Mouse (Mus musculus) erythroblast, embryonic 14.5 days (primary cell): ENCODE results near the gene Fsd1. TPM values are rescaled to one million over a fixed set of nuclear protein-coding genes. Genes with fewer than 3 reads are reported as not detected.
"Not testable (repeated sequence)": the region's sequence is repeated elsewhere in the genome, so short reads cannot be mapped to it uniquely, and the experiment has no call there.

Experiments
- H3K27me3 ChIP-seq: 2 replicates; pipeline ENCODE4 v1.6.1; 2012; ENCODE audit warnings: inconsistent platforms; ENCODE audit not compliant: control insufficient read depth
- H3K36me3 ChIP-seq: 2 replicates; pipeline ENCODE4 v1.6.1; 2012; ENCODE audit warnings: mild to moderate bottlenecking, inconsistent platforms; ENCODE audit not compliant: control insufficient read depth
- H3K4me1 ChIP-seq: 2 replicates; pipeline ENCODE4 v1.6.1; 2012; ENCODE audit warnings: inconsistent platforms; ENCODE audit not compliant: control insufficient read depth
- H3K4me3 ChIP-seq: replicated peaks from 2 replicates; pipeline ENCODE3; 2012; ENCODE audit warnings: moderate library complexity, mild to moderate bottlenecking, inconsistent platforms
- H3K9me3 ChIP-seq: 2 replicates; pipeline ENCODE4 v1.6.1; 2012; ENCODE audit warnings: low read length, inconsistent platforms, mixed read lengths; ENCODE audit not compliant: control insufficient read depth
- GATA1 ChIP-seq: IDR thresholded peaks from 2 replicates; pipeline ENCODE4 v1.6.1; 2012; ENCODE audit warnings: low read length, inconsistent platforms, mixed read lengths
- TAL1 ChIP-seq: IDR thresholded peaks from 3 replicates; pipeline ENCODE4 v1.6.1; 2012; ENCODE audit warnings: low read length, inconsistent platforms, mixed read lengths
- polyA plus RNA-seq: library from polyadenylated mRNA; stranded (reverse); fragments of >175 nt; gene quantifications from 2 replicates; pipeline ENCODE4 v1.2.3, GENCODE M21; 2012

Fsd1 gene
- not detected in 2 replicates for polyA plus RNA-seq

DNA sequence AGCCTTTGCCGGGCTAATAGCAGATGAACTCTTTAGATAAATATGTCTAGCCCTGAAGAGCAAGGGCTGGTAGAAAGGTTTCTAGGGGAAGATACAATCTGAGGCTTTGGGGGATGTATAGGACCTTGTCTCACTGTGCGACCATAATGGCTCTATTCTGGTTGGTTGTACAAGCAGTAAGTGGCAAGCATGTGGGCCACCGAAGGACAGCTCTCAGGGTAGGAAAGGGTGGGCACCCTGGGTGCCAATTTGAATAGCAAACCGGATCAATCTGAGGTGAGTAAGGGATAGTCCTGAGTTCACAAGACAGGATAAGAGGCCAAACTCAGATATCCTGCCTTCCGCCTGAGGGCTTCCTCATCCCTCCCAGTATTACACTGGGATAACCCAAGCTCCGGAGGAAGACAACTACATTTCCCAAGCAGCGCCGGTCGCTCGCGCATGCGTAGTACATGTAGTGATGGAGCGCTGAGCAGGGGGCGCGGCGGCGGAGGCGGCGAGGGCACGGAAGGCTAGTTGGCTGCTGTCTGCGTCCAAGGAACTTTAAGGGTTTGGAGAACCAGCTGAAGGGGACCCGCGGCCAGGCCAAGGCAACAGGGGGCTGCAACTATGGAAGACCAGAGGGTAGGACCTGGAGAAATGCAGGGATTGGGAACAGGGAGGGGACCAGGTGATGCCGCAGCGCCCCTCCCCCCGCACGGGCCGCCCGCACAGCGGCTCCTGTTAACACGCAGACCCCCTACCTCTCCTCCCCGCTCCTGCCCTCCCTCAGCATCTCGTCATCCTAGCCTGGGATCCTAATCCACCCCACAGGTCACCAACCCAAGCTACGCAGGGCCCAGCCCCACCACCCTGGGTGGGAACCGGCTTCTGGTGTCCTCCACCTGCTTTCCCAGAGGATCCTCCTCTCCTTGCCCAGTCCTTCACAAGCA, at the start of gene Fsd1:
Gene Fsd1 (plus strand): TSS at position 480 of the 932 bp plus-strand sequence.
- Histone ChIP-seq H3K36me3 (no peaks in the 10 kb centered on the region), H3K4me1 (no peaks in the 10 kb centered on the region), H3K9me3 (no peaks in the 10 kb centered on the region), H3K27me3 (peaks cover 35% of the 10 kb centered on the region), H3K4me3 (no peak within 1 kb of the TSS)
- TF ChIP-seq TAL1: no peak
- TF ChIP-seq GATA1: no peak

DNA sequence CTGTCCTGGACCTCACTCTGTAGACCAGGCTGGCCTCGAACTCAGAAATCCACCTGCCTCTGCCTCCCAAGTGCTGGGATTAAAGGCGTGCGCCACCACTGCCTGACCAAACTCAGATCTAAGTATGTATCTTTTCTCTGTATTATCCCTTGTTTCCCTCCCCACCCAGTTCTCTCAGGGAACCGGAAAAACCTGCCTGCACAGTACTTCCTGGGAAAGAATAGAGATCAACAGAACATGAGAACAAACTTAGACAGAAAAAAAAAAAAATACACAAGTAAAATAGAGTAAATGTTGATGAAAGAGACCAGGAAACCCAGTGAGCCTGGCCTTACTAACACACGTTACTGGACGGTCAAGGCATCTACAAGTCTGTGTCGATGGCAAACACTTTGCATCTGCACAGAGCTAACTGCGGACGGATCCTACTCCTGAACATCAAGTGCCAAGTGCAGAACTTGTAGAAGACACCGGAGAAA, 41.9 kb upstream of the Fsd1 start:
- H3K9me3 ChIP-seq, H3K36me3 ChIP-seq, H3K27me3 ChIP-seq: not testable (repeated sequence)
- H3K4me1 ChIP-seq: peaks cover 24% of the 10 kb centered on the region
- H3K4me3 ChIP-seq: peak overlapping the region; percentile 67

DNA sequence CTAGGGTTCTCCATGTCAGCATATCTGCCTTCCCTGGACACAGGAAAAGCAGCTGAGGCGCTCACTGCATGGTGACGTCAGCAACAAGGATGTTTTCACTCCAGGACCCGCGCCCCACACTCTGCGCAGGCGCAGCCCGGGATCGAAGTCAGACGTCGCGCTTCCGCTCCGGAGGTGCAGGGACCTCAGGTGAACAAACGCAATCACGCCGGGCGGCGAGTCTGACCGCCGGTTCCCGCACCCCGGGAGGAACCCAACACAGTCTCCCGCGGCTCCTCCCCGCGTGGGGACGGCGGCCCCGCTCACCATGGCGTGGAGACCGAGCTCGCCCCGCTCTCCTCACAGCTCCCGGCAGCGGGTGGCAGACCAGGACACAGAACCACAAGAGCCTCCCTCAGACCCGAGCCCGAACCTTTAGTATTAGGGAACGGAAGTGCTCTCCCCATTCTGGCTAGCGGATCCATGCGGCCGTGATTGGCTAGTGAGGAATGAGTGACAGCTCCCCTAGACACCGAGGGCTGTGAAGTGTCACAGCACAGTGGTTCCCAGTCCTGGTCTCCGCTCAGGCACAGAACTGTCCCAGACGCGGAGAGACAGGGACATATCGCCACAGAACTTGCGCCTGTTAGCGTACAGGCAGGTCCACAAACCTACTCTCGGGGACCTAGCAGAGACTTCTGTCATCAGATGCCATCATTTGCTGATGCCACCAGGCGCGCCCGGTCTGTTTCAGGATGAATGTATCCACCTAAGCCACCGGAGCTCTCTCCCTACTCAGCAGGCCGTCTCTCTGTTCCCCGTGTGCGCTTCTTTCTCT, 41.2 kb upstream of the Fsd1 start:
- not testable (repeated sequence) for H3K9me3 ChIP-seq, H3K27me3 ChIP-seq

DNA sequence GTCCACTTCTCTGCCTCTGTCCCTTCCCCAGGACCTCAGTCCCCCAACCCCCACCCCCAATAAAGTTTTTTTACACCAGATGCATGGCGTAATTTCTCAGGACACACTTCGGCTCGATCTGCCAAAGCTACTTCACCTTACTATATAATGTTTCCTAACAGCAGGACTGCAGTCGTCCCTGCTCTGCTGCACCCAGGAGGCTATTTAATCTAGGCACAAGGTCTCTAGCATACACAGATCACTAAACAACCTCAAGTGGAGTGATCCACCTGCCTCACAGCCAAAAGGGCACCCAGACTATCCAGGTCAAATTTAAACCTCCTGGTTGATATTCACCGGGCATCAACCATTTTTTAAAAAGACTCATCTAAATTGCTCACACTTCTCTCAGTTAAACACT, 40.6 kb upstream of the Fsd1 start:
- no peak for TF ChIP-seq GATA1
- no peak for TF ChIP-seq TAL1
- H3K36me3 ChIP-seq: no peaks in the 10 kb centered on the region; the same call in none of the 2 replicates
- H3K9me3 ChIP-seq: no peaks in the 10 kb centered on the region
- H3K4me1 ChIP-seq: peaks cover 24% of the 10 kb centered on the region
- peaks cover 6% of the 10 kb centered on the region for H3K27me3 ChIP-seq
- H3K4me3 ChIP-seq: peak overlapping the region; percentile 67

More for the DNA sequence above, 41.2 kb upstream of the Fsd1 start:
- not testable (repeated sequence) for H3K36me3 ChIP-seq
- peak overlapping the region; percentile 67 for H3K4me3 ChIP-seq
- H3K4me1 ChIP-seq: peaks cover 24% of the 10 kb centered on the region

DNA sequence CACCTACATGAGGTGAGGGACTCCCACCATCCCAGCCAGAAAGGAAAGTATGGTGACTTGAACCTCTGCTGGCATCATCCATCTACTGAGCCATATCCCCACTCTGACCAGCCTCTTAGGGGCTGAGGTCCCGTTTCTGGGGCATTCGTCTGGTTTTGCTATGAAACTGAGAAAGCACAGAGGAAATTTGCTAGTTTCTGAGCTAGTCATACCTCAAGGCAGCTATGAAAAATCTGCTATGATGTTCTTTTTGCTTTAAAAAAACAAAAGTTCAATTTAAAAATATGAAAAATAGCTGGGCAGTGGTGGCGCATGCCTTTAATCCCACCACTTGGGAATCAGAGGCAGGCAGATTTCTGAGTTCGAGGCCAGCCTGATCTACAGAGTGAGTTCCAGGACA, 37.7 kb upstream of the Fsd1 start:
- Histone ChIP-seq H3K4me1 (peaks cover 22% of the 10 kb centered on the region), H3K36me3 (no peaks in the 10 kb centered on the region), H3K4me3 (no peak overlapping the region), H3K9me3 (no peaks in the 10 kb centered on the region), H3K27me3 (peaks cover 14% of the 10 kb centered on the region)
- TF ChIP-seq TAL1 (no peak), GATA1 (no peak)

DNA sequence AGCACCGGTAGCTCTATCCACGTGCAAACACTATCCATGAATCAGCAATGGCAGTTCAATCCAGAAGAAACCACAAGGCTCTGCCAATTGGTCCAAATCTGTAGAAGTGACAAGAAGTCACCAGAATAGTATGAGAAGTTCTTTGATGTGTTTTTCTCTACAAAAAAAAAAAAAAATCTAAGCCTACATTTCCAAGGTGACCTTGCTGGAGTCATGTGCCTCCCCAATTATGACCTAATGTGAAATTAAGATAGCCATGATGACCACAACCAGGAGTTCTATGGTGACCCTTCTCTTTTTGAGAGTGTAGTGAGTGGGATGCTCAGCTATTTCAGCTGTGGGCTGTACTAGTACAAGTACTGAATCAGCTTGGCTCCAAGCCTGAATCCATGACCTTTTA, 36.9 kb upstream of the Fsd1 start, which contains the start of gene Zfp119b:
Gene Zfp119b (minus strand): TSS at position 101 of the 400 bp plus-strand sequence.
- H3K4me3 ChIP-seq: no peak within 1 kb of the TSS
- peaks cover 18% of the 10 kb centered on the region for H3K27me3 ChIP-seq
- H3K36me3 ChIP-seq: no peaks in the 10 kb centered on the region
- no peaks in the 10 kb centered on the region for H3K9me3 ChIP-seq
- peaks cover 18% of the 10 kb centered on the region for H3K4me1 ChIP-seq
- TF ChIP-seq GATA1 (no peak), TAL1 (no peak)

DNA sequence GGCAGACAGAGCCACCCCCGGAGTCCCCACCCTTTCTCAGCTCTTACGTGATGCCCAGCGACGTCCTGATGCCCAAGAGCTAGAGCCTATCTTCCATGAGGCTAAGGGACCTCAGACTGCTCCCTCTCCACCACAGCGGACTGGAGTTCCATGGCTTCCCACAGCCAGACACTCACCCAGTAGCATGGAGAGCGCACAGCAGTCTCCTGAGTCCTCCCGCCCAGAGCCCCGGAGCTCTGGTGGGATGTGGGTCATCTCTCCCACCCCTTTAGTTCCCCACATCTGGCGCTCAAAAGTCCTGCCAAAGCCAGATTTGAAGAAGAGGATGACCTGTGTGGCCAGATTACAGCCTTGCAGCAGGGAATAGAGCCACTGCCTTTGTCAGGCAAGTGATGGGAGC, 35.7 kb upstream of the Fsd1 start:
- H3K4me1 ChIP-seq: peaks cover 10% of the 10 kb centered on the region
- TF ChIP-seq TAL1 (no peak), GATA1 (no peak)
- no peaks in the 10 kb centered on the region for H3K36me3 ChIP-seq
- H3K9me3 ChIP-seq: no peaks in the 10 kb centered on the region
- H3K4me3 ChIP-seq: no peak overlapping the region
- H3K27me3 ChIP-seq: peaks cover 26% of the 10 kb centered on the region

DNA sequence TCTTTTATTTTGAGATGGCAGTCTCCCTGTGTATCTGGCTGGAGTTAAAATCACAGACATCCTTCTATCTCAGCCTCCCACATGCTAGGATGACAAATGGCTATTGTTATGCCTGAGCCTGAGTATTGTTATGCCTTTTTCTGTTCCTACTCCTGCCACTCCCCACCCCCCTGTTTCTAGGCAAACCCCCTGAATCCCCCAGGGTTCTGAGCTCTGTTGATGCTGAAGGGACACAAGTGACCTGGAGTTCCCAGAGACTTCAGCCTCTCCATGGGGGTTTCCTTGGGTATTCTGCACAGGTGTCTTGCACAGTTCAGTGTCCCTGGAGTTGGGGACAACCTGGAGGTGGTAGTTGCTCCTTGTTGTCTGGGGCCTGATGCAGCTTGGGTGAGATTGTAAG, 34.3 kb upstream of the Fsd1 start:
- Histone ChIP-seq H3K27me3 (peaks cover 29% of the 10 kb centered on the region), H3K4me3 (no peak overlapping the region), H3K4me1 (peaks cover 13% of the 10 kb centered on the region), H3K36me3 (no peaks in the 10 kb centered on the region), H3K9me3 (no peaks in the 10 kb centered on the region)
- TF ChIP-seq TAL1: no peak
- TF ChIP-seq GATA1: no peak

DNA sequence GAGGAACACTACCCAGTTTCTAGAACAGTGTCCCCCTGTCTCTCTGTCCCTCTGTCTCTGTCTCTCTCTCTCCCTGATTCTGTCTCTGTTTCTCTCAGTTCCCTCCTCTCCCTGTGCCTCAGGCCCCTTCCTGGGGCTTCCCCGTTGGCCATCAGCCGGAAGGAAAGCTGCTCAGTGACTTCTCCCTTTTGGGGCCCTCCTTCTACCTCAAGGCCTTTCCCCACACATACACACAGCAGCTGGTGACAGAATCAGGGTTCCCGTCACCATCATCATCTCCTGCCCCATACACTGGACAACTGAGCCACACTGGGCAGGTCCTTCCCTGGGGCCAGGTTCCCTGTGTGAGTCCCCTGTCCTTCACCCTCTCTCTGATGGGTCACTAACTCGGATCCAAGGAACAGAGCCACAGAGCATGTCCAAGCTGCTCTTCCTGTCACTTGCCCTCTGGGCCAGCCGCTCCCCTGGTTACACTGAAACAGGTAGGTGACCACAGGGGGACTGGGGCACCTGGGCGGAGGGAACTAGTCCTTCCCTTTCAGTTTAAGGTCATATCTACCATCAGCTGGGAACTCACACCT, 33.8 kb upstream of the Fsd1 start, which contains the start of gene Ebi3:
Gene Ebi3 (plus strand): TSS at position 194 of the 581 bp plus-strand sequence.
- no peaks in the 10 kb centered on the region for H3K36me3 ChIP-seq
- H3K27me3 ChIP-seq: peaks cover 29% of the 10 kb centered on the region
- peaks cover 18% of the 10 kb centered on the region for H3K4me1 ChIP-seq
- no peak within 1 kb of the TSS for H3K4me3 ChIP-seq
- H3K9me3 ChIP-seq: no peaks in the 10 kb centered on the region
- TF ChIP-seq GATA1 (no peak), TAL1 (no peak)
